Mouse (Mus musculus): ENCODE data around the gene Rnf114.
A peak's percentile ranks its signal among the peaks of the same experiment; 100 is the strongest.

The Rnf114 gene

GRCm38 (mm10) chr2:167539536-167540476 lies 47.4 kb downstream of the Rnf114 start:
- no peak for DNase-seq (ENCODE audit: low read depth, low spot score)

- DNase-seq (ENCODE audit: low read depth, low spot score), result no peak
Measured at GRCm38 (mm10) chr2:167540477-167541110, 48.1 kb downstream of the Rnf114 start.

GRCm38 (mm10) chr2:167541324-167541723 lies 48.9 kb downstream of the Rnf114 start:
- peak; percentile 54 for DNase-seq (ENCODE audit: low read depth, low spot score)

- no peak for DNase-seq (ENCODE audit: low read depth, low spot score)
Measured at GRCm38 (mm10) chr2:167541761-167542160, 49.3 kb downstream of the Rnf114 start.

- no peak for DNase-seq (ENCODE audit: low read depth, low spot score)
Measured at GRCm38 (mm10) chr2:167542361-167542760, 49.9 kb downstream of the Rnf114 start.

- DNase-seq (ENCODE audit: low read depth, low spot score), result peak; percentile 74
Measured at GRCm38 (mm10) chr2:167543121-167544003, 50.9 kb downstream of the Rnf114 start.

GRCm38 (mm10) chr2:167544004-167544356 lies 51.5 kb downstream of the Rnf114 start:
- DNase-seq (ENCODE audit: low read depth, low spot score), result peak; percentile 71

- no peak for DNase-seq (ENCODE audit: low read depth, low spot score)
Measured at GRCm38 (mm10) chr2:167544456-167544855, 52.0 kb downstream of the Rnf114 start.

- no peak for DNase-seq (ENCODE audit: low read depth, low spot score)
Measured at GRCm38 (mm10) chr2:167546447-167547195, 54.2 kb downstream of the Rnf114 start.

- DNase-seq (ENCODE audit: low read depth, low spot score), result no peak
Measured at GRCm38 (mm10) chr2:167547444-167547843, 55.0 kb downstream of the Rnf114 start.

- DNase-seq (ENCODE audit: low read depth, low spot score), result no peak
Measured at GRCm38 (mm10) chr2:167548961-167549360, 56.5 kb downstream of the Rnf114 start.

GRCm38 (mm10) chr2:167550341-167550854 lies 58.0 kb downstream of the Rnf114 start:
- DNase-seq (ENCODE audit: low read depth, low spot score), result no peak

GRCm38 (mm10) chr2:167551342-167551920 lies 59.0 kb downstream of the Rnf114 start:
- DNase-seq (ENCODE audit: low read depth, low spot score), result no peak

- no peak for DNase-seq (ENCODE audit: low read depth, low spot score)
Measured at GRCm38 (mm10) chr2:167552292-167552691, 59.8 kb downstream of the Rnf114 start.

GRCm38 (mm10) chr2:167552927-167553402 lies 60.5 kb downstream of the Rnf114 start:
- DNase-seq (ENCODE audit: low read depth, low spot score), result peak; percentile 56

GRCm38 (mm10) chr2:167555766-167556165 lies 63.3 kb downstream of the Rnf114 start:
- DNase-seq (ENCODE audit: low read depth, low spot score), result no peak

GRCm38 (mm10) chr2:167559413-167559812 lies 67.0 kb downstream of the Rnf114 start:
- DNase-seq (ENCODE audit: low read depth, low spot score), result no peak

GRCm38 (mm10) chr2:167562101-167562500 lies 69.7 kb downstream of the Rnf114 start:
- DNase-seq (ENCODE audit: low read depth, low spot score), result no peak

- DNase-seq (ENCODE audit: low read depth, low spot score), result no peak
Measured at GRCm38 (mm10) chr2:167563035-167563434, 70.6 kb downstream of the Rnf114 start.

GRCm38 (mm10) chr2:167563703-167564102 lies 71.3 kb downstream of the Rnf114 start:
- DNase-seq (ENCODE audit: low read depth, low spot score), result peak; percentile 76

Measured in mesoderm, embryonic 11.5 days (tissue).